Mouse (Mus musculus) MEL (cell line): ENCODE results near the gene Chka. TPM values are rescaled to one million over a fixed set of nuclear protein-coding genes. Genes with fewer than 3 reads are reported as not detected.

Source experiments
- DNase-seq: peaks from one replicate; pipeline ENCODE4 v3.0.0; 2011; ENCODE audit warnings: low read depth, low spot score
- H3K27ac ChIP-seq: 2 replicates; pipeline ENCODE4 v1.5.1; 2012; ENCODE audit warnings: low read depth, mild to moderate bottlenecking, control low read depth, low read length, moderate library complexity; ENCODE audit not compliant: control insufficient read depth
- H3K27me3 ChIP-seq, 2 experiments: fragments of 150-350 bp in 1 of 2; sonication (generic) in 1 of 2; 2 replicates each; pipeline ENCODE4 v1.6.1; 2012; ENCODE audit warnings: low read length in 2 of 2, mild to moderate bottlenecking in 2 of 2, improper control_type of control experiment in 1 of 2, moderate library complexity in 1 of 2; ENCODE audit not compliant: insufficient read depth in 2 of 2, control insufficient read depth in 1 of 2
- H3K36me3 ChIP-seq, 2 experiments: 2 replicates each; pipeline ENCODE4 v1.6.1; 2012 to 2014; ENCODE audit warnings: low read length in 2 of 2, improper control_type of control experiment in 1 of 2, inconsistent platforms in 1 of 2, mild to moderate bottlenecking in 1 of 2; ENCODE audit not compliant: insufficient read depth in 2 of 2, control insufficient read depth in 1 of 2
- H3K4me1 ChIP-seq, 2 experiments: fragments of 150-350 bp in 1 of 2; sonication (generic) in 1 of 2; 2 replicates each; pipeline ENCODE4 v1.6.1; 2012; ENCODE audit warnings: low read length in 2 of 2, improper control_type of control experiment in 1 of 2, mild to moderate bottlenecking in 1 of 2; ENCODE audit not compliant: insufficient read depth in 2 of 2, control insufficient read depth in 1 of 2
- H3K4me3 ChIP-seq, 2 experiments: fragments of 150-350 bp in 1 of 2; sonication (generic) in 1 of 2; 2 replicates each; pipeline ENCODE4 v1.5.1; 2012; ENCODE audit warnings: low read depth in 2 of 2, low read length in 2 of 2, mild to moderate bottlenecking in 2 of 2, moderate library complexity in 2 of 2, control low read depth in 1 of 2, improper control_type of control experiment in 1 of 2; ENCODE audit not compliant: control insufficient read depth in 1 of 2, insufficient read depth in 1 of 2
- H3K79me2 ChIP-seq: 2 replicates; pipeline ENCODE4 v1.6.1; 2012; ENCODE audit warnings: mild to moderate bottlenecking, low read length, moderate library complexity; ENCODE audit not compliant: control insufficient read depth, poor library complexity, insufficient read depth
- H3K9ac ChIP-seq: 2 replicates; pipeline ENCODE4 v1.6.1; 2012; ENCODE audit warnings: low read depth, mild to moderate bottlenecking, control low read depth, low read length, moderate library complexity; ENCODE audit not compliant: control insufficient read depth, poor library complexity, severe bottlenecking
- H3K9me3 ChIP-seq: fragments of 150-350 bp; sonication (generic); replicated peaks from 2 replicates; pipeline ENCODE4 v1.6.1; 2012; ENCODE audit warnings: mild to moderate bottlenecking, low read length, improper control_type of control experiment, moderate library complexity; ENCODE audit not compliant: insufficient read depth
- CHD1 ChIP-seq: IDR thresholded peaks from 2 replicates; pipeline ENCODE4 v1.6.1; 2012; ENCODE audit warnings: low read depth, mild to moderate bottlenecking, inconsistent platforms, low read length, improper control_type of control experiment
- E2F4 ChIP-seq: IDR thresholded peaks from 2 replicates; pipeline ENCODE4 v1.6.1; 2011; ENCODE audit warnings: low read depth, low read length, improper control_type of control experiment, borderline replicate concordance
- ELF1 ChIP-seq: IDR thresholded peaks from 2 replicates; pipeline ENCODE4 v1.6.1; 2014; ENCODE audit warnings: low read depth, mild to moderate bottlenecking, inconsistent platforms, low read length, improper control_type of control experiment, moderate library complexity
- EP300 ChIP-seq, 2 experiments: IDR thresholded peaks; 2 replicates each; pipeline ENCODE4 v1.6.1; 2011; ENCODE audit warnings: improper control_type of control experiment in 2 of 2, low read length in 2 of 2, low read depth in 1 of 2, mild to moderate bottlenecking in 1 of 2
- GATA1 ChIP-seq: IDR thresholded peaks from 2 replicates; pipeline ENCODE4 v1.6.1; 2011; ENCODE audit warnings: low read depth, low read length, improper control_type of control experiment
- HCFC1 ChIP-seq: IDR thresholded peaks from 2 replicates; pipeline ENCODE4 v1.6.1; 2012; ENCODE audit warnings: low read depth, mild to moderate bottlenecking, inconsistent platforms, low read length, improper control_type of control experiment, moderate library complexity
- KAT2A ChIP-seq: conservative IDR thresholded peaks from 2 replicates; pipeline ENCODE4 v1.6.1; 2012; ENCODE audit warnings: low read depth, low read length, improper control_type of control experiment, inconsistent platforms
- MAFK ChIP-seq: IDR thresholded peaks from 2 replicates; pipeline ENCODE4 v1.6.1; 2011; ENCODE audit warnings: low read depth, mild to moderate bottlenecking, low read length, improper control_type of control experiment, borderline replicate concordance
- MEF2A ChIP-seq: IDR thresholded peaks from 2 replicates; pipeline ENCODE4 v1.6.1; 2014; ENCODE audit warnings: low read depth, mild to moderate bottlenecking, inconsistent platforms, low read length, improper control_type of control experiment; ENCODE audit not compliant: poor library complexity, insufficient replicate concordance, severe bottlenecking; ENCODE audit errors: extremely low read depth
- MXI1 ChIP-seq: IDR thresholded peaks from 2 replicates; pipeline ENCODE4 v1.6.1; 2011; ENCODE audit warnings: mild to moderate bottlenecking, low read depth, low read length, improper control_type of control experiment
- MYB ChIP-seq: IDR thresholded peaks from 2 replicates; pipeline ENCODE4 v1.6.1; 2011; ENCODE audit warnings: mild to moderate bottlenecking, low read depth, low read length, improper control_type of control experiment
- MYC ChIP-seq: IDR thresholded peaks from 2 replicates; pipeline ENCODE4 v1.6.1; 2011; ENCODE audit warnings: low read depth, mild to moderate bottlenecking, low read length, improper control_type of control experiment, moderate library complexity
- POLR2A ChIP-seq, 2 experiments: IDR thresholded peaks; 2 replicates each; pipeline ENCODE4 v1.6.1; 2011 to 2012; ENCODE audit warnings: low read length in 2 of 2, mild to moderate bottlenecking in 2 of 2, control low read depth in 1 of 2, improper control_type of control experiment in 1 of 2, low read depth in 1 of 2, moderate library complexity in 1 of 2; ENCODE audit not compliant: control insufficient read depth in 1 of 2, insufficient read depth in 1 of 2, poor library complexity in 1 of 2
- POLR2AphosphoS2 ChIP-seq: IDR thresholded peaks from 2 replicates; pipeline ENCODE4 v1.6.1; 2011; ENCODE audit warnings: low read length, improper control_type of control experiment
- POLR2AphosphoS5 ChIP-seq: IDR thresholded peaks from 2 replicates; pipeline ENCODE4 v1.6.1; 2012; ENCODE audit warnings: low read depth, borderline replicate concordance, mild to moderate bottlenecking, inconsistent platforms, low read length, moderate library complexity, mixed read lengths
- SMC3 ChIP-seq: IDR thresholded peaks from 2 replicates; pipeline ENCODE4 v1.6.1; 2011; ENCODE audit warnings: low read depth, low read length, improper control_type of control experiment
- ZKSCAN1 ChIP-seq: IDR thresholded peaks from 2 replicates; pipeline ENCODE4 v1.6.1; 2012; ENCODE audit warnings: low read depth, mild to moderate bottlenecking, inconsistent platforms, low read length, improper control_type of control experiment, moderate library complexity
- polyA plus RNA-seq, 2 experiments: library from polyadenylated mRNA; stranded (reverse) in 1 of 2; unstranded in 1 of 2; fragments of >175 nt in 1 of 2; fragments of >200 nt in 1 of 2; gene quantifications; 2 replicates each; pipeline versions ENCODE4 v1.2.1 to v1.2.4; 2012; ENCODE audit warnings: low replicate concordance in 2 of 2, low read depth in 1 of 2; ENCODE audit not compliant: insufficient read length in 2 of 2, insufficient read depth in 1 of 2, missing spikeins in 1 of 2
- total RNA-seq: library from RNA; depleted of rRNA; stranded (reverse); fragments of 300-350 nt; gene quantifications from 2 replicates; pipeline ENCODE4 v1.2.3, GENCODE M21; 2012

Gene Chka
- total and polyA plus RNA-seq, 3 experiments = 12.5 to 21.0 TPM; not detected in 1

GRCm38 (mm10) chr19:3896208-3896607 lies 44.6 kb downstream of the Chka start:
- H3K79me2 ChIP-seq = no peaks in the 10 kb centered on the region
- no peak overlapping the region for H3K27ac ChIP-seq
- TF ChIP-seq E2F4 = no peak
- TF ChIP-seq POLR2AphosphoS5 = no peak
- TF ChIP-seq GATA1 = no peak
- TF ChIP-seq MAFK = no peak
- no peak for TF ChIP-seq ZKSCAN1
- TF ChIP-seq HCFC1 = no peak
- TF ChIP-seq, all 39 proteins: peak for 0
- H3K36me3 ChIP-seq = no peaks in the 10 kb centered on the region; a peak in 2 of 4 replicates
- H3K4me1 ChIP-seq = no peaks in the 10 kb centered on the region
- no peaks in the 10 kb centered on the region for H3K9me3 ChIP-seq
- H3K27me3 ChIP-seq = no peaks in the 10 kb centered on the region
- DNase-seq = no peak
- no peak overlapping the region for H3K9ac ChIP-seq
- H3K4me3 ChIP-seq = no peak overlapping the region

- Histone ChIP-seq H3K27ac (no peak overlapping the region), H3K36me3 (no peaks in the 10 kb centered on the region; a peak in 1 of 4 replicates), H3K9me3 (no peaks in the 10 kb centered on the region), H3K4me1 (no peaks in the 10 kb centered on the region), H3K27me3 (no peaks in the 10 kb centered on the region), H3K79me2 (no peaks in the 10 kb centered on the region), H3K4me3 (no peak overlapping the region), H3K9ac (no peak overlapping the region)
- no peak for TF ChIP-seq EP300 (IDR thresholded peaks at IDR 0.05; ENCODE audit: low read depth in 1 of 2, low read length in 2 of 2)
- no peak for TF ChIP-seq MEF2A
- no peak for TF ChIP-seq CHD1
- TF ChIP-seq MXI1 = no peak
- TF ChIP-seq SMC3 = no peak
- no peak for TF ChIP-seq POLR2AphosphoS2
- no peak for TF ChIP-seq MYB
- no peak for TF ChIP-seq ZKSCAN1
- no peak for TF ChIP-seq KAT2A
- no peak for TF ChIP-seq POLR2A (IDR thresholded peaks at IDR 0.05; ENCODE audit: control insufficient read depth in 1 of 2, insufficient read depth in 1 of 2, low read depth in 1 of 2, low read length in 2 of 2, poor library complexity in 1 of 2)
- TF ChIP-seq MAFK = no peak
- no peak for TF ChIP-seq ELF1
- no peak for TF ChIP-seq MYC
- no peak for DNase-seq
These were observed 46.0 kb downstream of the Chka start for GRCm38 (mm10) chr19:3897557-3897956.
